Mouse (Mus musculus) small intestine, adult 10 weeks (tissue): ENCODE measurements around the gene Pimreg. TPM values are rescaled to one million over a fixed set of nuclear protein-coding genes. Genes with fewer than 3 reads are reported as not detected.

ENCODE experiments used
- polyA plus RNA-seq: library from polyadenylated mRNA; stranded (reverse); fragments of 350-450 nt; fragmentation: Illumina TruSeq; extraction: RNeasy Lipid Tissue Mini Kit (QIAGEN cat#74804); gene quantifications from one replicate; pipeline ENCODE4 v1.2.3, GENCODE M21; 2014; ENCODE audit warnings: low replicate concordance

The Pimreg gene
- polyA plus RNA-seq = not detected

GRCm38 (mm10) chr11:72041768-72042607 is at the start of gene Pimreg:
Gene Pimreg (plus strand): TSS chr11:72042032.

GRCm38 (mm10) chr11:72037409-72037808 is 4.4 kb upstream of the Pimreg start, which contains the start of gene Aipl1:
Gene Aipl1 (minus strand): TSS chr11:72037509.

Other genes with a start within 250 kb of the Pimreg start
- not detected for gene Aipl1, start 4.5 kb upstream of the Pimreg start, polyA plus RNA-seq
- 0.33 TPM for gene Pitpnm3, start 93.7 kb downstream of the Pimreg start, polyA plus RNA-seq
- not detected for gene Gm43951, start 164.8 kb downstream of the Pimreg start, polyA plus RNA-seq
- gene 4933427D14Rik, start 165.4 kb downstream of the Pimreg start, polyA plus RNA-seq = 10.7 TPM
- 391 TPM for gene Txndc17, start 165.5 kb downstream of the Pimreg start, polyA plus RNA-seq
- 11.3 TPM for gene Med31, start 173.6 kb downstream of the Pimreg start, polyA plus RNA-seq
- gene Slc13a5, start 225.2 kb downstream of the Pimreg start, polyA plus RNA-seq = not detected